Mouse (Mus musculus) lung, embryonic 14.5 days (tissue): Measurements from ENCODE around the gene Gprin1. TPM values are rescaled to one million over a fixed set of nuclear protein-coding genes. Genes with fewer than 3 reads are reported as not detected.

Experiments used
- ATAC-seq: fragments of 200-750 bp; cut with Nextera tagmentation; 2 replicates; pipeline ENCODE4 v1.8.0; 2017; ENCODE audit warnings: mild to moderate bottlenecking, moderate TSS enrichment, moderate library complexity; ENCODE audit not compliant: insufficient read depth
- DNase-seq: peaks from one replicate; pipeline ENCODE4 v3.0.0-alpha.2; 2015
- H3K27ac ChIP-seq: fragments of 300-500 bp; sonication (generic); 2 replicates; pipeline ENCODE4 v1.5.1; 2014; ENCODE audit warnings: low read depth, mild to moderate bottlenecking, moderate library complexity
- H3K27me3 ChIP-seq: fragments of 300-500 bp; sonication (generic); 2 replicates; pipeline ENCODE4 v1.6.1; 2014; ENCODE audit warnings: low read length, control low read depth; ENCODE audit not compliant: insufficient read depth
- H3K36me3 ChIP-seq: fragments of 300-500 bp; sonication (generic); 2 replicates; pipeline ENCODE4 v1.6.1; 2014; ENCODE audit warnings: control low read depth; ENCODE audit not compliant: insufficient read depth
- H3K4me1 ChIP-seq: fragments of 300-500 bp; sonication (generic); 2 replicates; pipeline ENCODE4 v1.6.1; 2014; ENCODE audit warnings: antibody characterized with exemption, control low read depth; ENCODE audit not compliant: insufficient read depth
- H3K4me2 ChIP-seq: fragments of 300-500 bp; sonication (generic); 2 replicates; pipeline ENCODE4 v1.6.1; 2014; ENCODE audit warnings: mild to moderate bottlenecking
- H3K4me3 ChIP-seq: fragments of 300-500 bp; sonication (generic); 2 replicates; pipeline ENCODE4 v1.5.1; 2014; ENCODE audit warnings: low read depth, low read length
- H3K9ac ChIP-seq: fragments of 300-500 bp; sonication (generic); 2 replicates; pipeline ENCODE4 v1.6.1; 2014
- H3K9me3 ChIP-seq: fragments of 300-500 bp; sonication (generic); 2 replicates; pipeline ENCODE4 v1.6.1; 2016; ENCODE audit warnings: low read depth, low read length, control low read depth
- CTCF ChIP-seq: IDR thresholded peaks from 2 replicates; pipeline ENCODE4 v1.5.1; 2016; ENCODE audit warnings: antibody characterized with exemption, low read depth
- WGBS: fragments of 180-500 bp; shearing (Covaris S2); extraction: QIAGEN DNeasy Blood & Tissue Kit; methylation state at CpG from one replicate; pipeline ENCODE4 v1.1.7; 2014; 5-methylcytosine and 5-hydroxymethylcytosine counted together
- polyA plus RNA-seq: library from polyadenylated mRNA; unstranded; fragments of >200 nt; fragmentation: Nextera tagmentation; extraction: Ambion mirVana; gene quantifications from 2 replicates; pipeline ENCODE4 v1.2.1, GENCODE M21; 2014

Gprin1 gene
- polyA plus RNA-seq, 1 experiment from 2014 or later, result 0.34 TPM

DNA sequence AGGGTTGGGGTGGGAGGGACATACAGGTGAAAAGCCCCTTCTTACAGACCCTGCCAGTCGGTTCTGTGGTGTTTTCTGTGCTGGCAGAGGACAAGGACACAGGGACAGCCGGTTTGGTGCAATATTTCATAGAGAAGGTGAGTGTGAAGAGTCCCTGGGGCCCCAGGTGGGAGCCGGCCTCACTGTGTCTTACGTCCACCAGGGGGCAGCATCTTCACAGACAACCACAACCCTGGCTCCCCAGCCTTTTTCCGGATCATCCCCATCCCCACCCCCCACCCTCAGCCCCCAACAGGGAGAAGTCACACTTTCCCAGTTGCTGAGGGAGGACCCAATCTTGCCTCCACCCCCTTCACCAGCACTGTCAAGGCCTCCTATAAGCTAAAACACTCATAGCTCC is 32.8 kb downstream of the Gprin1 start:
- WGBS, result 0% methylated on average over 5 of the region's 5 CpGs
- no peak overlapping the region for H3K4me2 ChIP-seq
- no peak overlapping the region for H3K4me3 ChIP-seq
- DNase-seq (peak; percentile 59), ATAC-seq (no peak)
- no peaks in the 10 kb centered on the region for H3K9me3 ChIP-seq
- TF ChIP-seq CTCF, result peak; percentile 77
- H3K27ac ChIP-seq, result no peak overlapping the region
- H3K36me3 ChIP-seq, result no peaks in the 10 kb centered on the region
- no peaks in the 10 kb centered on the region for H3K27me3 ChIP-seq
- no peaks in the 10 kb centered on the region for H3K4me1 ChIP-seq
- H3K9ac ChIP-seq, result no peak overlapping the region

DNA sequence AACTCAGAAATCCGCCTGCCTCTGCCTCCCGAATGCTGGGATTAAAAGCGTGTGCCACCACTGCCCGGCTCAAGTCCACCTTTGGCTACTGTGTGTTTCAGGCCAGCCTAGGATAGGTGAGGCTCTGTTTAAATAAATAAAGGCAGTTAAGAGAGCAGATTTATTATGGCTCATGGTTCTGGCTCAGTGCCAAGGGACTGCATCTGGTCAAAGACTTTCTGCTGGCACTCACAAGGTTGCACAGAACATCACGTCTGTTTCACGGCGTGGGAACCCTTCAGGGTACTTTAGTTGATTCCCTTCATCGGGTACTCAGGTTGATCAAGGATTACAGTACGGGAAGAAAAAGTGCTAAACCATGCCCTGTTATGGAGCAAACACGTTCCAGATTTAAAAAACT is 34.7 kb downstream of the Gprin1 start:
- 69% methylated on average over 10 of the region's 10 CpGs for WGBS
- Histone ChIP-seq H3K4me1 (no peaks in the 10 kb centered on the region), H3K9ac (no peak overlapping the region), H3K4me2 (no peak overlapping the region), H3K4me3 (no peak overlapping the region), H3K36me3 (no peaks in the 10 kb centered on the region), H3K27me3 (no peaks in the 10 kb centered on the region), H3K9me3 (no peaks in the 10 kb centered on the region), H3K27ac (no peak overlapping the region)
- ATAC-seq (no peak), DNase-seq (peak; percentile 23)
- no peak for TF ChIP-seq CTCF

DNA sequence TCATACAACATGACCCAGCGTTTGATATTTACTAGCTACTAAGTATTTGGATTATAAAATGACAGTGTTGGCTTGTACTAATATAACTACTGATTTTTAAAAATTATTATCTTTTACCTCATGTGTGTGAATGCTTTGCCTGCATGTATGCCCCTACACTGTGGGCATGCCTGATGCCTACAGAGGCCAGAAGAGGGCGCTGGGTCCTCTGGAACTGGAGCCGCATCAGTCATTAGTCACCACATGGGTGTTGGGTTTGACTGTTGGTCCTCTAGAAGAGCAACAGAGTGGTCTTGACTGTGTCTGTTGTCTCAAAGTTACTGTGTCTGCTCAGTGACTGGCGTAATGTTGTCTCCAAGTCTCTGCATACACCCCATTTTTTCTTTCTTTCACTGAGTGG is 35.3 kb downstream of the Gprin1 start:
- H3K36me3 ChIP-seq, result no peaks in the 10 kb centered on the region
- no peak overlapping the region for H3K4me2 ChIP-seq
- DNase-seq (no peak), ATAC-seq (no peak)
- 43% methylated on average over 4 of the region's 4 CpGs for WGBS
- no peaks in the 10 kb centered on the region for H3K27me3 ChIP-seq
- no peaks in the 10 kb centered on the region for H3K9me3 ChIP-seq
- no peak overlapping the region for H3K27ac ChIP-seq
- TF ChIP-seq CTCF, result 0 out of 2 replicates have a peak, but pooled peaks have one; percentile 26
- no peaks in the 10 kb centered on the region for H3K4me1 ChIP-seq
- no peak overlapping the region for H3K4me3 ChIP-seq
- no peak overlapping the region for H3K9ac ChIP-seq

DNA sequence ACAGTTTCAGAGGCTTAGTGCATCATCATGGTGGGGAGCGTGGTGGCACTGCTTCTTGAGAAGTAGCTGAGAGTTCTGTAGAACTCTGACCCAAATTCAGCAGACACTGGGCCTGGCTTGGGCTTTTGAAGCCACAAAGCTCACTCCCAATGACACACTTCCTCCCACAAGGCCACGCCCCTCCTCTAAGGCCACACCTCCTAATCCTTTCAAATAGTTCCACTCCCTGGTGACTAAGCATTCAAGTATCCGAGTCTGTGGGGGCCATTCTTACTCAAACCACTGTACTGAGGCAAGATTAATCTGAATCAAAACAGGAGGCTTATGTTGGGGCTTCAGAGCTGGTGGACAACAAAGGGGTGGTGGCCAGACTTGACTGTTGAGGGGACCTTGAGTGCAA is 38.8 kb downstream of the Gprin1 start:
- TF ChIP-seq CTCF, result no peak
- 65% methylated on average over 3 of the region's 3 CpGs for WGBS
- Histone ChIP-seq H3K36me3 (no peaks in the 10 kb centered on the region), H3K9me3 (no peaks in the 10 kb centered on the region), H3K27me3 (no peaks in the 10 kb centered on the region), H3K27ac (no peak overlapping the region), H3K4me2 (no peak overlapping the region), H3K4me1 (no peaks in the 10 kb centered on the region), H3K9ac (no peak overlapping the region), H3K4me3 (no peak overlapping the region)
- no peak for DNase-seq
- no peak for ATAC-seq

DNA sequence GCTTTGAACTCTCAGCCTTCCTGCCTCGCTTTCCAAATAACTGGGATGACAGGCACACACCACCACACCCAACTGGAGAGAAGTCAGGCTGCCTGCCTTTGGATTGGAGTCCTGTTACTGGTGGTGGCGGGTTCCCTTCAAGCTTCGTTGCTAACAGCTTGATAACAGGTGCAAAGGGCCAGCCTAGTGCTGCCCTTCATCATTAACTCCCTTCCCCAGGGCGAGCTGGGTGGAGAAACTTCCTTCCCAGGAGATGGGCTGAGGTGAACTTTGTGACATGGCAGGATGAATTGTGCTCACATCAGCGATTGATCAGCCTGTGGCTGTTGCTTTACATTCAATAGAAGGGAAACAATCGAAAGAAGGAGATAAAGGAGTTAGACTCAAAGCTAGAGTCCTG is 44.8 kb downstream of the Gprin1 start:
- ATAC-seq (no peak), DNase-seq (no peak)
- WGBS, result 41% methylated on average over 6 of the region's 6 CpGs
- TF ChIP-seq CTCF, result no peak
- H3K4me1 ChIP-seq, result no peaks in the 10 kb centered on the region
- H3K27me3 ChIP-seq, result no peaks in the 10 kb centered on the region
- no peaks in the 10 kb centered on the region for H3K9me3 ChIP-seq
- no peak overlapping the region for H3K27ac ChIP-seq
- no peaks in the 10 kb centered on the region for H3K36me3 ChIP-seq
- no peak overlapping the region for H3K4me2 ChIP-seq
- H3K4me3 ChIP-seq, result no peak overlapping the region
- no peak overlapping the region for H3K9ac ChIP-seq

DNA sequence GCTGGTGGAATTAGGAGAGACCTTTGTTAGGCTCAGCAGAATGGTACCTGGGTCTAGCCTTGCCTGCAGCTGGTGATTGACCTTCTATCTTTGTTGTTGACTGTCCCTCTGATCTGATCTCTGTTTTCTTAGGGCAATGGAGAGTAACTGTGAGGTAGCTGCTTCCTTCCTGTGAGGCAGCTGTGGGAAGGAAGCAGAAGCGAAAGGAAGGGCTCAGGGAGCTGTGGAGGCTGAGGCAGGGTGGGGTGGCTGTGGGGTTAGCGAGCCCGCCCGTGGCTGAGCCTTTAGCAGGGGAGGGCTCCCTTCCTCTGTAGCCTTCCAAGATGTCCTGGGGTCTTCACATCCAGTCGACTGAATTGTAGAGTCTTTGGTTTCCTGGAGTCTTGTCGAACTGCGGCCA is 47.2 kb downstream of the Gprin1 start:
- no peaks in the 10 kb centered on the region for H3K4me1 ChIP-seq
- no peaks in the 10 kb centered on the region for H3K36me3 ChIP-seq
- DNase-seq (no peak), ATAC-seq (no peak)
- H3K27ac ChIP-seq, result no peak overlapping the region
- H3K9ac ChIP-seq, result no peak overlapping the region
- no peak overlapping the region for H3K4me3 ChIP-seq
- no peaks in the 10 kb centered on the region for H3K9me3 ChIP-seq
- TF ChIP-seq CTCF, result no peak
- H3K4me2 ChIP-seq, result no peak overlapping the region
- no peaks in the 10 kb centered on the region for H3K27me3 ChIP-seq
- WGBS, result 62% methylated on average over 7 of the region's 7 CpGs

DNA sequence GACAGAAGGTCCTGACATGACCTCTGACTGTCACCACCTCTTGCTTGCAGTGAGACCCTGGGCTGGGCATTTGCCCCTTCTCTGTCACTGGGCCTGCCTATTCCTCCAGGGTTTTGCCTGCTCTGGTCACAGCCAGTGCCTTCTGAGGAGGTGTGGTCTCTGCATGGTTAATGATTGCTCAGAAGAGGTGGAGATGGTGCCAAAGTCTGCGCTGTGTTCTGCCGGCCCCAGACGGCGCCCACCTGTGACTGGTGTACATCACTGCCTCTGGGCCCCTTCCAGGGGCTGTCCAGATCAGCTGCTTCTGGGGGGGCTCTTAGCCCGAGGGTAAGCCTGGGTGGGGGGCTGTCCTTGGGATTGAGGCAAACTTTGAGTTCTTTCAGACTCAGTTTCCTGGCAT is 48.4 kb downstream of the Gprin1 start, which contains the start of gene Cdhr2:
Gene Cdhr2, plus strand, starts transcription at position 219 of the 400 bp plus-strand sequence.
- no peaks in the 10 kb centered on the region for H3K4me1 ChIP-seq
- H3K27ac ChIP-seq, result no peak within 1 kb of the TSS
- H3K4me3 ChIP-seq, result no peak within 1 kb of the TSS
- no peak within 1 kb of the TSS for H3K4me2 ChIP-seq
- H3K9me3 ChIP-seq, result no peaks in the 10 kb centered on the region
- 53% methylated on average over 5 of the region's 5 CpGs for WGBS
- TF ChIP-seq CTCF, result no peak
- ATAC-seq (no peak), DNase-seq (peak; percentile 33)
- H3K27me3 ChIP-seq, result no peaks in the 10 kb centered on the region
- H3K36me3 ChIP-seq, result no peaks in the 10 kb centered on the region
- no peak within 1 kb of the TSS for H3K9ac ChIP-seq
